Mouse (Mus musculus): ENCODE data around the gene Zbtb25.

Zbtb25 gene

GRCm38 (mm10) chr12:76377726-76378125 lies 8.3 kb upstream of the Zbtb25 start:
- DNase-seq (ENCODE audit: extremely low spot score, low read depth, low spot score) = no peak

GRCm38 (mm10) chr12:76377059-76377458 lies 7.7 kb upstream of the Zbtb25 start:
- DNase-seq (ENCODE audit: extremely low spot score, low read depth, low spot score) = no peak

- no peak for DNase-seq (ENCODE audit: extremely low spot score, low read depth, low spot score)
Observed at GRCm38 (mm10) chr12:76376649-76377048, 7.2 kb upstream of the Zbtb25 start.

GRCm38 (mm10) chr12:76375506-76375905 lies 6.1 kb upstream of the Zbtb25 start:
- DNase-seq (ENCODE audit: extremely low spot score, low read depth, low spot score) = no peak

GRCm38 (mm10) chr12:76374911-76375310 lies 5.5 kb upstream of the Zbtb25 start:
- no peak for DNase-seq (ENCODE audit: extremely low spot score, low read depth, low spot score)

- DNase-seq (ENCODE audit: extremely low spot score, low read depth, low spot score) = no peak
Observed at GRCm38 (mm10) chr12:76373991-76374390, 4.6 kb upstream of the Zbtb25 start.

GRCm38 (mm10) chr12:76372881-76373818 lies 3.7 kb upstream of the Zbtb25 start:
- no peak for DNase-seq (ENCODE audit: extremely low spot score, low read depth, low spot score)

GRCm38 (mm10) chr12:76372046-76372445 lies 2.6 kb upstream of the Zbtb25 start:
- no peak for DNase-seq (ENCODE audit: extremely low spot score, low read depth, low spot score)

GRCm38 (mm10) chr12:76370831-76371571 lies 1.6 kb upstream of the Zbtb25 start:
- no peak for DNase-seq (ENCODE audit: extremely low spot score, low read depth, low spot score)

GRCm38 (mm10) chr12:76369978-76370830 lies 802 bp upstream of the Zbtb25 start, which contains the start of gene Zbtb1:
TSS of gene Zbtb1 (plus strand) at chr12:76370266.
- no peak for DNase-seq (ENCODE audit: extremely low spot score, low read depth, low spot score)

GRCm38 (mm10) chr12:76368790-76369205 lies 604 bp downstream of the Zbtb25 start:
- no peak for DNase-seq (ENCODE audit: extremely low spot score, low read depth, low spot score)

GRCm38 (mm10) chr12:76368201-76368789 lies 1.1 kb downstream of the Zbtb25 start:
- no peak for DNase-seq (ENCODE audit: extremely low spot score, low read depth, low spot score)

- DNase-seq (ENCODE audit: extremely low spot score, low read depth, low spot score) = no peak
Observed at GRCm38 (mm10) chr12:76367096-76367995, 2.1 kb downstream of the Zbtb25 start.

- DNase-seq (ENCODE audit: extremely low spot score, low read depth, low spot score) = no peak
Observed at GRCm38 (mm10) chr12:76366276-76366675, 3.1 kb downstream of the Zbtb25 start.

- no peak for DNase-seq (ENCODE audit: extremely low spot score, low read depth, low spot score)
Observed at GRCm38 (mm10) chr12:76362303-76362676, 7.1 kb downstream of the Zbtb25 start.

- DNase-seq (ENCODE audit: extremely low spot score, low read depth, low spot score) = no peak
Observed at GRCm38 (mm10) chr12:76361405-76362302, 7.7 kb downstream of the Zbtb25 start.

GRCm38 (mm10) chr12:76360868-76361267 lies 8.5 kb downstream of the Zbtb25 start:
- no peak for DNase-seq (ENCODE audit: extremely low spot score, low read depth, low spot score)

GRCm38 (mm10) chr12:76349680-76350220 lies 19.7 kb downstream of the Zbtb25 start:
- no peak for DNase-seq (ENCODE audit: extremely low spot score, low read depth, low spot score)

Data from hindlimb bud, embryonic 11.5 days (tissue).